Comparison of ENCODE assay signal across 10 mouse cellular contexts in the genomic region with DNA sequence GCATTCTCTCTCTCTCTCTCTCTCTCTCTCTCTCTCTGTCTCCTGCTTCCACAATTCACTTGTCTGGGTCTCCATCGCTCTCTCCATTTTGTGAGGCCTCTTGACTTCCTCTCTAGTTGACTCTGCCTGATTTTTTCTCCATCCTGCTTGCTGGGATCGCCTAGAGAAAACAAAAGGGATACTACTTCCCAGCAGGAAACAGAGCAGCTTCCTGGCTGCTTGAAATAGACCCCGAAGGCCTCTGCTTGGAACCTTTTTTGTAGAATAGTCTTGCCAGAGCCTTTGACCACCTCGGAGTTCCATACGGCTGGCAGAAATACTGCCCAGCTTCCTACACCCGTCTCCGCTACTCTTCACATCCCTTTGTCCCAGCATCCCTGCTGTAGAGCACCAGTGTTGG.
DNase-seq lines count a peak whose midpoint lies in the region; ATAC-seq and TF ChIP-seq lines count a peak whose summit lies in the region.
"Had no signal": no experiment of that assay in that cellular context is flagged by ENCODE, and none has a peak within 500 bp of the region (broad histone marks: within the 10 kb centered on the region; RNA-seq: fewer than 3 reads in every experiment).

No protein-coding gene starts in this region.

- H3K27ac ChIP-seq in kidney, adult 2 months (ENCODE audit: insufficient read depth, low read depth, low read length) = peak overlapping the region; percentile 88
- peak overlapping the region; percentile 21; the same call in 1 of the 2 replicates for H3K27ac ChIP-seq in neural tube, embryonic 11.5 days (ENCODE audit: low read depth, low read length)
- H3K27ac ChIP-seq in limb, embryonic 12.5 days = peak overlapping the region; percentile 75

- peak; percentile 64 for DNase-seq in kidney, adult 2 months
- no peak for DNase-seq in kidney, postnatal 25 days
- no peak for DNase-seq in neural tube, embryonic 11.5 days (ENCODE audit: low spot score)
- no peak for DNase-seq in neural tube, embryonic 10.5 days (ENCODE audit: extremely low spot score, low spot score)
- no peak for DNase-seq in adipocyte (ENCODE audit: low spot score)
- DNase-seq in thymus, postnatal 0 days (ENCODE audit: low spot score) = no peak
- DNase-seq in frontal cortex, postnatal 36 days (ENCODE audit: low spot score in 2 of 2) = no peak
- DNase-seq: cerebellum, postnatal 10 days; right cerebral cortex, postnatal 14 days had no signal

- no peaks in the 10 kb centered on the region for H3K36me3 ChIP-seq in kidney, adult 2 months (ENCODE audit: control insufficient read depth, insufficient read depth, low read length)
- H3K36me3 ChIP-seq in neural tube, embryonic 11.5 days (ENCODE audit: control insufficient read depth, insufficient read depth, low read length) = no peaks in the 10 kb centered on the region
- H3K36me3 ChIP-seq in limb, embryonic 12.5 days = no peaks in the 10 kb centered on the region

- peaks cover 19% of the 10 kb centered on the region for H3K4me1 ChIP-seq in kidney, adult 2 months (ENCODE audit: control insufficient read depth, insufficient read depth, low read length)
- peaks cover 15% of the 10 kb centered on the region for H3K4me1 ChIP-seq in neural tube, embryonic 11.5 days (ENCODE audit: control insufficient read depth, insufficient read depth, low read length)
- H3K4me1 ChIP-seq in limb, embryonic 12.5 days (replicated peaks) = peaks cover 64% of the 10 kb centered on the region

- WGBS in kidney, adult 2 months = 66% methylated on average over 7 of the region's 7 CpGs
- WGBS in neural tube, embryonic 11.5 days = 35% methylated on average over 7 of the region's 7 CpGs
- 68% methylated on average over 7 of the region's 7 CpGs for WGBS in limb, embryonic 12.5 days

- TF ChIP-seq POLR2A in kidney, adult 2 months (IDR thresholded peaks at IDR 0.05; ENCODE audit: low read depth, low read length) = no peak

- no peaks in the 10 kb centered on the region for H3K27me3 ChIP-seq in kidney, adult 2 months (replicated peaks; ENCODE audit: control insufficient read depth, insufficient read depth, low read length)
- H3K27me3 ChIP-seq in neural tube, embryonic 11.5 days (ENCODE audit: control insufficient read depth, insufficient read depth, low read length) = no peaks in the 10 kb centered on the region
- no peaks in the 10 kb centered on the region for H3K27me3 ChIP-seq in limb, embryonic 12.5 days

- H3K4me3 ChIP-seq in kidney, adult 2 months (ENCODE audit: insufficient read depth, low read depth, low read length) = no peak overlapping the region
- no peak overlapping the region for H3K4me3 ChIP-seq in neural tube, embryonic 11.5 days (ENCODE audit: low read depth, low read length)
- no peak overlapping the region for H3K4me3 ChIP-seq in limb, embryonic 12.5 days (replicated peaks)

- no peak for ATAC-seq in neural tube, embryonic 11.5 days (ENCODE audit: insufficient read depth, low FRiP score, low TSS enrichment)
- ATAC-seq in limb, embryonic 12.5 days (ENCODE audit: insufficient number of reproducible peaks, insufficient read depth, low FRiP score, low TSS enrichment, low read depth) = no peak

- H3K9ac ChIP-seq in neural tube, embryonic 11.5 days (ENCODE audit: low read length) = no peak overlapping the region
- no peak overlapping the region for H3K9ac ChIP-seq in limb, embryonic 12.5 days (replicated peaks)

- H3K4me2 ChIP-seq in neural tube, embryonic 11.5 days (ENCODE audit: low read depth) = no peak overlapping the region
- H3K4me2 ChIP-seq in limb, embryonic 12.5 days = no peak overlapping the region

- H3K9me3 ChIP-seq in neural tube, embryonic 11.5 days (ENCODE audit: control insufficient read depth, low read length) = no peaks in the 10 kb centered on the region
- H3K9me3 ChIP-seq in limb, embryonic 12.5 days = no peaks in the 10 kb centered on the region

- no peak for TF ChIP-seq CTCF in kidney, adult 2 months (conservative IDR thresholded peaks at IDR 0.05; ENCODE audit: insufficient read depth, insufficient read length, low read depth, low read length)

Comparison
In these comparisons a context has a peak if more than half of its experiments do, and no peak if none do; other contexts are left out.
1. H3K27ac ChIP-seq: peak in every context shown above with its lines; median percentile 88 in kidney, adult 2 months; 75 in limb, embryonic 12.5 days; 21 in neural tube, embryonic 11.5 days.